Mouse (Mus musculus) liver, postnatal 0 days (tissue): ENCODE measurements around the gene Vars.
"Not testable (repeated sequence)": the region's sequence is repeated elsewhere in the genome, so short reads cannot be mapped to it uniquely, and the experiment has no call there.

Experiments
- CTCF ChIP-seq: sonication (generic); IDR thresholded peaks from 2 replicates; pipeline ENCODE4 v1.5.1; 2016; ENCODE audit warnings: antibody characterized with exemption, low read depth
- EP300 ChIP-seq: IDR thresholded peaks from 2 replicates; pipeline ENCODE4 v1.6.1; 2016; ENCODE audit warnings: antibody characterized with exemption, low read depth, mild to moderate bottlenecking

- not testable (repeated sequence) for TF ChIP-seq EP300, CTCF
These were observed 42.1 kb upstream of the Vars start for GRCm38 (mm10) chr17:34958734-34959129.
